Mouse (Mus musculus) mouse trophoblast stem cell (cell line): ENCODE measurements around the gene 9430097D07Rik.

Source experiments
- in situ Hi-C, 2 experiments: fragments of 300-500 bp; cut with MseI, MboI; formaldehyde crosslinking; loops; 2 replicates in 1 of 2; 3 replicates in 1 of 2; pipeline ENCODE4 v1.15.1; 2025

Gene 9430097D07Rik

DNA sequence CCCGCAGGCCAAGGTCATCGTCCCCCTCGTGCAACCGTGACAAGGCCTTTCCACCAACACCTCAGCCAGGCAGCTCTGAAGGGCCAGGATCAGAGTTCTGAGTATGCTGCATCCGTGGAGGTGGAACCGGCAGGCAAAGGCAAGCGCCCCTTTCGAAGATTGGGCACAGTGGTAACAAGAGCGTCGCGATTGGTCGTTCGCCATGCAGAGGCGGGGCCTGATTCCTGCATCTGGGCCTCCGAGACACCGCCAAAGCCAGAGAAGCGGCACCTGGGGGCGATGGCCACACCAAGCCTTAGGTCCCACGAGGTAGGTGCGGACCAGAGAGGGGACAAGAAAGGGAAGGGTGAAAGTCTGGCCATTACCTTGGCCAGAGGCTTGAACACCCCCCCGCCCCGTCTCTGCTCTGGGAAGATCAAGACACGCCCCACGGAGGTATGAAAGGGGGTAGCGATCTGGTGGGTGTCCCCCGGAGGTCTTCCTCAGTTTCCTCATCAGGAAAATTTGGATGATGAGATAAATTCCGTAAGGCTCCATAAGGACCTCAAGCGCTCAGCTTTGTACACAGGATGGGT, at the start of gene 9430097D07Rik:
Gene 9430097D07Rik (minus strand): TSS at position 99 of the 575 bp plus-strand sequence.
- in situ Hi-C loops, result no loop called here

DNA sequence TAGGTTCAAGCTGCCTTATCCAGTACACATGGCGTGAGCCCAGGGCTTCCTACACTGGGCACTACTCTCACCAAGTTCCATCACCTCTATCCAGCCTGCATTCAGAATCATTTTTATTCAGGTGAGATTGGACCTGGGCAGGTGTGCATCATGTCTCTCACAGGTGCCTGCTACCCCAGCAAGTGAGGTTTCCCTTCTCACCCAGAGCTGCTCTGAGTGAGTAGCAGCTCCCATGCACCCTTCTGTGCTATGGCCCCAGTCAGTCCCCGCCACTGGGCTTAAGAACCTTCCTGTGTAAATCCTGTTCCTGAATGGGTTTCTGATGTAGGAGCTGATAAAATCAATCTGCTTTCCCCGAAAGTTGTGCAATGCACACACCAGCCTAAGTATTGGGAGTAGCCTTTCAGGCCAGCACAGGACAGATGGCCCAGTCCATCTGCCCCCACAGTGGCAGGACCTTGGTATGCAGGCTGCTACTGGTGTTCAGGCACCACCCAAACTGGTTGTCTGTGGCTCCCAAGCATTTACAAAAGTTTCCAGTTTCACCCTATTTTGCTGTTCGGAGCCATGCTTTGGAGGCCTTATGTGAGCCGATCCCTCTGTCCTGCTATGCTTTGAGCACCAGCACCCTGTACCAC, 48.7 kb upstream of the 9430097D07Rik start:
- in situ Hi-C loops, result no loop called here

DNA sequence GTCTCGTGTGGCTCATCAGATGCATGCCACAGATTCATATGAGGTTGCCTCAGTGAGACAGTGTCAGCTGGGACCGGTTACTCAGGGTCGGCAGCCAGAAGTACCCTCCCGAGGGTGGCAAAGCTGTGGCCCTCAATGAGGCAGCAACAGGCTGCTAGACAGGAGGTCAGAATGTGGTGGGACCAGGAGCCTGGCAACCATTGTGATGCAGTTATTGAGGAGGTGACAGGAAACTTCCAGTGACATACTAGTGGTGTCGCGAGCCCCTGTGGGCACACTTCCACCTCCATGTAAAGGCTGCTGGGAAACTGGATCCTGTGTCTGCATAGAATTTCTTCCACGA, 46.0 kb upstream of the 9430097D07Rik start, which contains the start of gene Ak1:
Gene Ak1 (plus strand): TSS at position 242 of the 343 bp plus-strand sequence.
- in situ Hi-C loops, result no loop called here

DNA sequence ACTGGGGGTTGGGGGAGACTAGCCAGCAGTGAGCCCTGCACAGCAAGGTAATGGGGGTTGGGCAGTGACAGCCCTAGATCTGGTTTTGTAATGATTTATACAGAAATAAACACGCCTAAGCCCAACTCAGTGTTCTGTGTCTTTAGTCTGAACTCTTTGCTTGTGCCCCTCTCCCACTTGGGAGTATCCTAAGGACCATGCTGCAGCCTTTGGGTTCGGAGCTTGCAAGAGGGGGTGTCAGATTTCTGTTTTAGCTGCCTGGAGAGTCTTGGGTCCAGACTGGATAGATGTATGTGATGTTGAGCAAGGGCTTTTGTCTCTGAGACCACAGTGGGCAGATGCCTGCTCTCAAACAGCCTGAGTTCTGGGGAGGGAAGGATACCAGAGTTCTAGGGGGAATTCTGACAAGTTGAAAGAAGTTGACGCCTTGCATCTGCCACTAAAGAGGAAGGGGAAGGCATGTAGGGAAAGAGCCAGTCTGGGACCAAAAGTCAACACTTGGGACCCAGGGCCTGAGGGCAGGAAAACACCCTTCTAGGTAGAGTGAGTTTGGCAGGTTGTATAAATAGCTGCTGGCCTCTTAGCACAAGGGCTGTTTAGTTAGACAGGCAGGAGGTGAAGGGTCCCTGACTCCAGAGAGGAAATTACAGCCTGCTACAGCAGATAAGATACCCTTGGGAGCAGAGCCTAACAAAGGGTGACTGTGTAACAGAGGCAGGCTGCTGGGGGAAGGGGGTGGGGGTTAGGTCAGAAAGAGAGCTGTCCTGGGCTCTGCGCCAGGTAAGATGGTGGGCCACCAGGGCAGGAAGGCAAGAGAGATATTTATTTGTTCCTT, 45.4 kb upstream of the 9430097D07Rik start:
- in situ Hi-C loops, result no loop called here

DNA sequence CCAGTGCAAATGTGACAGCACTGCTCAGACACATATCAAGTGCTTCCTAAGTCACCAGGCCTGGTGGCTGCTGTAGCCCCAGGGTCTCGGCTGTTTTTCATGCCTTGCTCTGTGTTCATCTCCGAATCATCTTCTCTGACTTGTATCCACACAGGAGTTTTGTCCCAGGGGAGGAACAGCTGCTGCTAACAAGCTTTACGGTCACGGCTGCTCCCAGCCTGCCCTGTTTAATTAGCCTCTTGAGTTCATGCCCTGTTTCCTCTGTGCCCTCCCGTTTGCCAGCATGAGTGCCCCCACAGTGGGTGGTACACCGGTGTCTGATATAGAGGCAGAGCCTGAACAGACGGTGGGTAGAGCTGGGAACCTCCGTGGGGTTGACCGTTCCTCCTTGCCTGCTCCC, 42.6 kb upstream of the 9430097D07Rik start:
- in situ Hi-C loops, result no loop called here

DNA sequence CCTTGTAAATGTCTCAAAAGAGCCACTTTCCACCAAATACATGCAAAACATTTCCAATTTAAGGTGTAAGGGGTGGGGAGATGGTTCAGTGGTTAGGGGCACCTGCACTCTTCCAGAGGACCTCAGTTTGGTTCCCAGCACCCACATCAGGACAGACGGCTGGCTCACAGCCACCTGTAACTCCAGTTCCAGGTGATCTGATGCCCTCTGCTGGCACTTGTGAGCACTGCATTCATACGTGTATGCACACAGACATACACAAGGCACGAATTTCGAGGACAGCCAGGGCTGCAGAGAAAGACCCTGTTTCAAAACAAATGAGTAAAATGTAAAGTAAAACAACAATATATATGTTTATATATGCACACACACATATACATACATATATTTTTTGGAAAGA, 42.1 kb upstream of the 9430097D07Rik start:
- in situ Hi-C loops, result no loop called here

DNA sequence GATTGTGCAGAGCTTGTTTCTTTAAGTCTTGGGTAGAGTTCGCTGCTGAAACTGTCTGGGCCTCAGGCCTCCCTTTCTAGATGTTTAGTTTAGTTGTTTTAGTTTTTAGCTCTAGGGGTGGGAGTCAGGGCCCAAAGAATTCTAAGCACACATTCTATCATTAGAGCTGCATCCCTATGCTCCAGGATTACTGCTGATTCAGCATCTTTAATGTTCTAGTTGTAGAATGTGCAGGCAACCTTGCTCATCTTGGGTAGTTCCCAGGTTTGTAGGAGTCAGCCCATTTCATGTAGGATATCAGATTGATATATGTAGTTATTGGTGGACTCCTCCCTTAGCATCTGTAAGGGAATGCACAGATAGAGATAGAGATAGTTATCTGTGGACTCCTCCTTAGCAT, 41.6 kb upstream of the 9430097D07Rik start:
- in situ Hi-C loops, result no loop called here

DNA sequence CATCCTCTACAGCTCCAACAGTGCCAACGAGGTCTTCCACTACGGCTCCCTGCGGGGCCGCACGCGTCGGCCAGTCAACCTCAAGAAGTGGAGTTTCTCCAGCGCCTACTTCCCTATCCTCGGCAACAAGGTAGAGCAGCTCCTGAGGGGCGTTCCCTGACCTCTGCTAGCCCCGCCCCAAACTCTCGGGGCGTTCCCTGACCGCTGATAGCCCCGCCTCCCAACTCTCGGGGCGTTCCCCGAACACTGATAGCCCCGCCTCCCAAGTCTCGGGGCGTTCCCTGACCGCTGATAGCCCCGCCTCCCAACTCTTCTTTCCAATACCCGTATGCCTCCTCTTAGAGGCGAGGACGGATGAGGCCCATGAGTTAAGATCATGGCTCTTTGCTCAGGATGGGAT, 36.8 kb upstream of the 9430097D07Rik start:
- in situ Hi-C loops, result no loop called here

DNA sequence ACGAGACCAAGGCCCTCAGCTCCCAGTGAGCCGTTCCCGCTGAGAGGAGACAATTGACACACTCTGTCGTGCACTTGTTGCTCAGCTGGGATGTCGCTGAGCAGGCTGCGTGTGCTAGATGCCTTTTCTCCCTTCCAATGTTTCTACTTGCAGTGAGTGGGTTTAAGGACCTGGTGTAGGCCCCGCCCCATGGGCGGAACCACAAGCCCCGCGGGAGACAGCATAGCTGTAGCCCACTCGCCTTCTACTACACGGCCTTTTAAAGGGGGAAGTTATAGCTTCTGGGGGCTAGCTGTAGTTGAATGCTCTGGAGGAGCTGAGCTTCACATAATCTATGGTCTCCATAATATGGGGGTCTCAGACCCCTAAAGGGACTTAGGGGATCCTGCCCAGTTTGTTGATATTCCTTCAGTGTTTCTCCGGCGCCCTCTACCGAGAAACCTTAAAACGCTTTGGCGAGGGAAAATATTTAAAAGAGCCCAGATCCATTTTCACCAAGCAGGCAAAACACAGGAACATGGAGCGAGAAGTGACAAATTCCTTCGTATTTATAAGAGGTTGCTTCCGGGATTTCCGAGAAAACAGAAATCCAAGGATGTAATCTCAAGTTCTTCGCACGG, 35.2 kb upstream of the 9430097D07Rik start:
- in situ Hi-C loops, result no loop called here

DNA sequence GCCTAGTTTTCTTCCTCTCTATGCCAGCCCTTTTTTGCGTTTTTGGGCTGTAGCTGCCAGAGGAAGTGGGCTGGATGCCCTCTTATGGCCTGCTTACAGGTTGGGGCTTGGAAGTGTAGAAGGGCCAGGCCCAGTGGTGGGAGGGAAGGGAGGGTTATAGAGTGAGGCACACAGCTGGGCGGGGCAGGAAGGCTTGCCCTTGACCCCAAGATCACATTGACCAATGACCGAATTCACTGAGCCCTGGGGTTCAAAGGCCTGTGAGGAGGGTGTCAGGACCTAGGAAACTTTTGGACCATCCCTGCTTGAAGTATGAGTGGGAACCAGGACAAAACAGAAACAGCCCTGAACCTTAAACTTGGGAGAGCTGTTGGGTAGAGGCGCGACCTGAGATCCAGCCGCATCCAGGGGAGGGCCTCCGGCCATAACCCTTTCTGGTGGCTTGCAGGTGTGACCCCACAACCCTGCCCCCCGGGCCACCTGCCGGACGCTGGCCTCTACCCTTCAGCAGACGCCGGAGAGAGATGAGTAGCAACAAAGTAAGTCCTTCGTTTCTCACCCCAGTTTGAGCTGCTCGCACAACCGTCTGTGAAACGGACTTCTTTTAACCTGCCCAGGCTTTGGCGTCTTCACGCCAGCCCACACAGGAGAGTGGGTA, 33.4 kb upstream of the 9430097D07Rik start:
- in situ Hi-C loops, result no loop called here

DNA sequence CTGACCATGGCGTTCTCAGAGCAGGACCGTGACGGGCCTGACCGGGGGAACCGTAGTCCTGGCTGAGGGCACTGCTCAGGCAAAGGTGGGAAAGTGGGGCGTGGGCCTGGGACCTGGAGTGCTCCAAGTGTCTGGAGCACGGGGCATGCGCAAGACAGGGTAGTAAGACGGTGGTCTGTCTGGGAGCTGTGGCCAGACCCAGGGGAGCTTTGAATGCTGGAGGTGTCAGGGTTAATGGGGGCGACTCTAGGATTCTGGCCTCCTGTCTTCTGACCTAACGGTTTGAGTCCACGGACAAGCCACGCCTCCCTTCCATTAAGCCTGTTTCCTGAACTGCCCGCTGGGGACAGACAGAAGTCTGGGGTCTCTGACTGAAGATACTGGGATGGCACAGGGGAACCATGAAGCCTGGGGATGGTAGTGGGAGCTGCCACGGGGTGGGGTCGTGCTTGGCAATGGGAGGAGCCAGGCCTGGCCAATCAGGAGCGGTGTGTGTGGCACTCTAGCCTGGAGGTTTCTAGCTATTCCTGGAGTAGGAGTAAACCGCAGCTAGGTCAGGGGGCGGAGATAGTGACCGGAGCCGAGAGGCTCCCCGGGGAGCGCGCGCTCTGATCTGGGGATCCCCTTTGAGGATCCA, 32.8 kb upstream of the 9430097D07Rik start:
- in situ Hi-C loops, result no loop called here

DNA sequence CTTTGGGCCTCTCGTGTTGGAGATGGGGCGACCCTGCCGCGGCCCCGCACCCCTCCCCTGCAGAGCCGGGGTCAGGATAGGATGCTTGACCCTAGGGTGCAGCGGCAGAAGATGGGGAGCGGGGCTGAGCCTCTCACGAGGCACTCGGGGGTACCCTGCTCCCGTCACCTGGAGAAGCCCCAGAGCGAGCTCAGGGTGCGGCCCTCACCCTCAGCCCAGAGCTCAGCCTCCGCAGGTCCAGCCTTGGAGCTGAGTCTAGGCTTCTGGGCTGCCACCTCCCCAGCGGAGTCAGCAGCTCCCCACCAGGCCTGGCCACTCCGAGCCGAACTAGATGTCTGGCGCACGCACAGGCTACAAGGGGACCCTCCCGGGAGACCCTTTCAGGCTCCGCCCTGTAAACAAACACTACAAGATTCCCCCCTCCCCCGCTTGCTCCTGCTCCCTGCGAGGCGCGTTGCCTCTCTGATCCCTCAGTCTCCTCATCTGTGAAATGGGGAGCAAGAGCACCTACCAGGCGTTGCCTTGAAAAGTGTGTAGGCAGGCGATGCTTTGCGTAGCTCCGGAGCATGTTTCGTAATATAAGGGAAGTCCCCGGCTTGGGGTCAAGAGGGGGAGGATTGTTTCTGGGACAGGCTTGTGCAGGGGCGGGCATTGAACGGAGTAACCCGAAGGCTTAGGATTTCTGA, 31.9 kb upstream of the 9430097D07Rik start:
- in situ Hi-C loops, result no loop called here

DNA sequence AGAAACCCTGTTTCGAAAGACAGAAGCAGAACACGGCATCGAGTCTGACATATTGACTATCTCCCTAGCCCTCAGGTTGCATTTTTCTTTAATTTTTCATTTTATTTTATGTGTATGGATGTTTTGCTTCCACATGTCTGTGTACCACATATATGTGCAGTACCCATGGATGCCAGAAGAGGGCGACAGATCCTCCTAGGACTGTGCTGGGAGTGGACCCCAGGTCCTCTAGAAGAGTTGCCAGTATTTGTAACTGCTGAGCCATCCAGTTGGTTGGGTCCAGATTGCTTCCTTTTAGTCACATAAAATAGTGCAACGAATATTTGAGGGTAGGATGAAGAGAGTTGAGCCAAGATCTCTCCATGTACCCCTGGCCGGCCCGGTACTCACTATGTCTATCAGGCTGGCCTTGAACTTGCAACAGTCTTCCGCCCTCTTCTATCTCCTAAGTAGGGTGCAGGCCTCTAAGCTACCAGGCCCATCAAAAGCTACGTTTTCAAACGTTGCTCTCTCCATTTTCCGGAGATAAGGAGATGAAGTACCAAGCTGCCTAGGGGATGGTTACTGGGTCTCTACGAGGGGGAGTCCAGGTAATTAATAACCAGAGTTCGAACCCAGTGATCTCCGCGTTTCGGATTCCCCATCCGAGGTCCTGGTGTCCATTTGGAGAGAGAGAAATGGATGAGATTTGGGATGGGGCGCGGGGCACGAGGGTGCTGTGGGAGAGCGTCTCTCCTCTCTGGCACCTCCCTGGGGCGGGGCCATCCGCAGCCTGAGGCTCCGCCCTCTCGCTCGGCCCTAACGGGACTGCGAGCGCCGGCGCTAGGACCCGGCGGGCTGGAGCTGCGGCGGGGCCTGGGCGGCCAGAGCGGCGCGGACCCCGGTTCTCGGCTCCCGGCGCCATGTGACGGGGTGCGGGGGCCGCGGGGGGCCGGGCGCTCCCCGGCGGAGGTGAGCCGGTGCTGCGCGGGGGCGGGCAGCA, 31.0 kb upstream of the 9430097D07Rik start:
- in situ Hi-C loops, result no loop called here

DNA sequence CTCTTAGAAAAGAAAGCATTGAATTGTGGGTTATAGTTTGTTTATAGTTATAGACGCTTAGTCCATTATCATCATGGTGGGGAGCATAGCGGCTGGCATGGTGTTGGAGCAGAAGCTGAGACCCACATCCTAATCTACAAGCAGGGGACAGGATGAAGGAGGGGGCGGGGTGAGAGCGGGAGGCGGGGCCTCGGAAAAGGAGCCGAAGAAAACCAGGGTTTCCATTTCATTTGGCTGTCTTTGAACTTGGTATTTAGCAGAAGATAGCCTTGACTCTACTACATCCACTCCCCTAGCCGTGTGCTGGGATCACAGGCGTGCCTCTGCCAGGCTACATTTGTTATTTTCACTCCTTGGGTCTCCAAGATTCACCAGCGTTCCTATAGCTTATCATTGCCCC, 29.1 kb upstream of the 9430097D07Rik start:
- in situ Hi-C loops, result no loop called here

DNA sequence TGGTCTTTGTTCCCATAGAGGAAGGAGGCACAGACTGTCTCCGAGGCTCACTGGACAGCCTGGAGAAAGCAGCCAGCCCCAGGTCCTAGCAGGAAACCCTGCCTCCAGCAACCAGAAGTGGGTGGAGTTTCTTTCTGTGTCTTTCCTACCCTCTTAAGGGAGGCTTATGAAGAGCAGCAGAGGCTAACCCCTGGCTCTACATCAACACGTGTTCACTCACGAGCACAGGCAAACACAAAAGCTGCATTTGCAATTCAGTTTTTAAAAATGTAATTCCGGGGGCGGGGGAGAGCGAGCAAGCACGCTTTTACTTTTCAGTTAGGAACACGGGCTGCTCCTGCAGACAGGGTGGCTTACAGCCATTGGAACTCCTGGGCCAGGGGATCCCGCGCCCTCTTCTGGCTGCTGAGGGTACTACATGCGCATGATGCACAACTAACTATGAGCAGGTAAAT, 27.1 kb upstream of the 9430097D07Rik start:
- in situ Hi-C loops, result no loop called here

DNA sequence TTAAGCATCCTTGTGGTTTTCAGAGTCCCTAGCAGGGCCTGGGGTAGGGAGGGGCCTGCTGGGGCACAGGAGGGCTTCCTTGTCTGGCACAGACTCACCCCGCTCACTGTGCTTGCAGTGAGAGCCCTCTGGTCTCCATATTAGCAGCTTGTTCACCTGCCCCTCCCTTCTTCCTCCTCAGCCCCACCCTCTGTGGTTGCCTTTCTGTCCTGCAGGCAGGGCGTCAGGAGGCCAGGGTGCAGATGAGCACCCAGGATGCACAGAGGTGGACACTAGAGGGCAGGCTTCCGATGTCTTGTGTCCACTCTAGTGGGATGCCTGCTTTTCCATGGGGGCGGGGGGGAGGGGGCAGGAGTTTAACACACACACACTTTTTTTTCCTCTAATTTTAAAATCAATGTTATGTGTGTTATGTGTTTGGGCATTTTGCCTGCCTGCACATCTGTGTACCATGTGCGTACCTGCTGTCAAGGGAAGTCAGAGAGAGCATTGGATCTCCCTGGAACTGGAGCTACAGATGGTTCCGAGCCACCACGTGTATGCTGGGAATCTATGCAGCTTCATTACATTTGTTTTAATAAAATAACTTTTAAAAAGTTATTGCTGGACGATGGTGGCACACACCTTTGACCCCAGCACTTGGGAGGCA, 26.1 kb upstream of the 9430097D07Rik start:
- in situ Hi-C loops, result no loop called here

DNA sequence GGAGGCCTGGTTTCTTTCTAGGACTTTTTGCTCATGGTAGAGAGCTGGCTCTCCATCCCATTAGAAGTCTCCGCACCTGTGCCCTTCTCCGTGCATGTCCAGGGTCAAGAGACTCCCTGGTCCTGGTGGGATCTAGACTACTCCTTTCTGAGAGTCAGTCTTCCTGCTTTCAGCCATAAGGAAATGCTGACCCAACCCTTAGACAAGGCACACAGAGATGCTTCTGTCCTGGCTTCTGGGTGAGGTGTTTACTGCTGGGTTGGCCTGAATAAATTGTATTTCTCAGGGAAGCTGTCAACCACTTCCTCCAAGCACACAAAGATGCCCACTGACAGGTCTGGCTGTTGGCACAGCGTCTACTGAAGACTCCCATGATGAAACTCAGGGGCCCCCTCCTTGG, 23.9 kb upstream of the 9430097D07Rik start, which contains the start of gene St6galnac6:
Gene St6galnac6 (plus strand): TSS at position 301 of the 400 bp plus-strand sequence.
- in situ Hi-C loops, result no loop called here

DNA sequence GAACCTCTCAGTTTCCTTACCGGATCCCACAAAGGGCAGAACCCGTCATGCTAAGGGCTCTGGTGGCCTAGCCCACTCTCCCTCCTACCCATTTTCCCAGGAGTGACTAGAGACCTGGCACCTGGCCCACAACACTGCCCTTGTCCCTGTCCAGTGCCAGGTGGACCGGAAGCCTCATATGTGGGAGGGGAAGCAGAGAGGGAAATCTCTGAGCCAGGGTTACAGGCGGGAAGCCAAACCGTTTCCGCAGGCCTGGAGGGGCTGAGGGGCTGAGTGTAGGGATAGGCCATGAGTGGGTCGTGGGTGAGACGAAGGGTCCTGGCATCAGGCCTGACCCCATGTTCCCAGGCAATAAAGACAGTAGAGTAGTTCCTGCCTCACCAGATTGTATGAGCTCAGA, 23.0 kb upstream of the 9430097D07Rik start:
- in situ Hi-C loops, result no loop called here

DNA sequence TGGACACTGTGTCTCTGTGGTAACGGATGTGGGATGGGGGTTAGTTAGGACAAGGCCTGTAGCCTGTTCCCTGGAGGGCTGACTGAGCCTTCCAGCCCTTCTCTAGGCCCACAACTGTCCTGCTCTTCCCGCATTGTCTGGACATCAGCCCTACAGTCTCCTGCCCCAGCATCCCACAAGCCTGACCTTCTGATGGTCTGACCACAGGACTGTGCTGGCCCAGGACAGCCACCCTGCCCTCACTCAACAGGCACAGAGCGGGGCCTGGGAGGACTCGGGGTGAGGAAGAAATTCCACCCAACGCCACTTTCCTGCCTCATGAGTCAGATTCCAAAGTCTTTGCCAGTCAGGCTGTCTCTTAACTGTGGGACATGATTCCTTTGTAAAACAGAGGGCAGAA, 22.2 kb upstream of the 9430097D07Rik start:
- in situ Hi-C loops, result no loop called here
